Mouse (Mus musculus): ENCODE measurements around the gene Hoxc8. TPM values are rescaled to one million over a fixed set of nuclear protein-coding genes. Genes with fewer than 3 reads are reported as not detected.

The Hoxc8 gene
- polyA plus RNA-seq, 1 experiment: not detected

DNA sequence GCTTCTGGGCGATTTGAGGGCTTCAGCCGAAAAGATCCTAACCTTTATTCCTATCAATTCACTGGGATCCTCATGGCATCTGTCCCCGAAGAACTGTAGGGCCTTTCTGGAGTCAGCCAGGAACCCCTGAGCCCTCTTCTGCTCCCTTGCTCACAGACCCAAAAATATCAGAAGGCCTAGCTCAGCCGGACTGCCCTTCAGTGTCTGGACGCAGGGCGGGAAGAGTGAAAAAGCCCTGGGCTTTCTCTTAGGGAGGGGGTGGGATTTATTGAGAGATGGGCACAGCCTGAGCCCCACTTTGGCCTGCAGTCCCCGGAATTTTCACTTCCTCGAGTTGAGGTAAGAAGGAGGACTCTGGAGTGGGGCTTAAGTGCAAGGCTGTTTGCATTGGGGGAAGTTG, 27.1 kb upstream of the Hoxc8 start:
- H3K4me1 ChIP-seq (ENCODE audit: control insufficient read depth): no peaks in the 10 kb centered on the region
- H3K27me3 ChIP-seq (ENCODE audit: control insufficient read depth): peaks cover 100% of the 10 kb centered on the region
- no peak overlapping the region for H3K4me3 ChIP-seq (replicated peaks)
- peaks cover 3% of the 10 kb centered on the region; the same call in 1 of the 2 replicates for H3K9me3 ChIP-seq (ENCODE audit: control insufficient read depth, low read length)
- H3K36me3 ChIP-seq (ENCODE audit: control insufficient read depth): no peaks in the 10 kb centered on the region
- TF ChIP-seq TAL1 (IDR thresholded peaks at IDR 0.05; ENCODE audit: low read length): no peak

DNA sequence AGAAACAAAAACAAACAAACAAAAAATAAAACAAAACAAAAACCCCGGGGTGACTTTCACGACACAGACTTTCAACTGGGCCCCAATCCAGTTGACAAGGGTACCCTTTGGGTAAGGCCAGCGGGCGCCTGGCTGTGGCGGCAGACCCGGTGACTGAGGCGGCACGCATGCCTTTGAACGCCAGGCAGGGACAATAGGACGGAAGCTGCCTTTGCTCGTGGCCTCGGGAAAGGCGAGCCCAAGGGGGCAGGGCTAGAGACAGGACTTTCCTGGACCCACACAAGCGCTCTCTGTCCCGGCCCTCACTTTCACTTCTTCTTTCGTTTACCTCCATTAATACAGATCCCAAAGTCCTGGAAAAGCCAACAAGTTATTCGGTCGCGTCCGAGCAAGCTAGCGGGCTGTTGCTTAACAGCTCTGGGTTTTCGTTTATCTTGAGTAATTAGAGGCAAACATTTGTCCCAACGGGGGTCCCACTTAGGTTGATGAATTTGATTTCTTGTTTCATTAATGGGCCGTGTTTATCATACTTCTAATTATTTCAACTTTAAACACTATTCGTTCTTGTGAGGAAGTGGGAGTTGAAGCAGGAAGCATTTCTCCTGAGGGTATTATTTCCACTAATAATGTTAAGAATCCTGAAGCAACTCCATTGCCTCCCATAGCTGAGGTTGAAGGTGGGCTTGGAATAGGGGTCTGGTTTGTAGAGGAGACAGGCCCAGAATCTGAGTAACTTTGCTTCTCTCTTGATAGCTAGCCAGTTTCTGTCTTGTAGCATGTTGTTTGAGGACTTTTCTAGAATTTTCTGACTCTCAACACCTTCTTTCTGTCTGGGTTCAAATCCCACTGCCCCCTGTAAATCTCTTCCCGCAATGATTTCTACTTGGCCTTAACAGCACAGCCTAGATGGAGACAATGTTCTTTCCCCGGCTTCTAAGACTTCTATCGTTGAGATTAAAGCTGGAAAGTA, 26.5 kb upstream of the Hoxc8 start:
- no peak for TF ChIP-seq GATA1 (IDR thresholded peaks at IDR 0.05; ENCODE audit: low read length)
- TF ChIP-seq TAL1 (IDR thresholded peaks at IDR 0.05; ENCODE audit: low read length): no peak
- Histone ChIP-seq H3K36me3 (ENCODE audit: control insufficient read depth) (no peaks in the 10 kb centered on the region), H3K9me3 (ENCODE audit: control insufficient read depth, low read length) (peaks cover 3% of the 10 kb centered on the region; the same call in 1 of the 2 replicates), H3K4me1 (ENCODE audit: control insufficient read depth) (no peaks in the 10 kb centered on the region), H3K4me3 (replicated peaks) (no peak overlapping the region), H3K27me3 (ENCODE audit: control insufficient read depth) (peaks cover 100% of the 10 kb centered on the region)

DNA sequence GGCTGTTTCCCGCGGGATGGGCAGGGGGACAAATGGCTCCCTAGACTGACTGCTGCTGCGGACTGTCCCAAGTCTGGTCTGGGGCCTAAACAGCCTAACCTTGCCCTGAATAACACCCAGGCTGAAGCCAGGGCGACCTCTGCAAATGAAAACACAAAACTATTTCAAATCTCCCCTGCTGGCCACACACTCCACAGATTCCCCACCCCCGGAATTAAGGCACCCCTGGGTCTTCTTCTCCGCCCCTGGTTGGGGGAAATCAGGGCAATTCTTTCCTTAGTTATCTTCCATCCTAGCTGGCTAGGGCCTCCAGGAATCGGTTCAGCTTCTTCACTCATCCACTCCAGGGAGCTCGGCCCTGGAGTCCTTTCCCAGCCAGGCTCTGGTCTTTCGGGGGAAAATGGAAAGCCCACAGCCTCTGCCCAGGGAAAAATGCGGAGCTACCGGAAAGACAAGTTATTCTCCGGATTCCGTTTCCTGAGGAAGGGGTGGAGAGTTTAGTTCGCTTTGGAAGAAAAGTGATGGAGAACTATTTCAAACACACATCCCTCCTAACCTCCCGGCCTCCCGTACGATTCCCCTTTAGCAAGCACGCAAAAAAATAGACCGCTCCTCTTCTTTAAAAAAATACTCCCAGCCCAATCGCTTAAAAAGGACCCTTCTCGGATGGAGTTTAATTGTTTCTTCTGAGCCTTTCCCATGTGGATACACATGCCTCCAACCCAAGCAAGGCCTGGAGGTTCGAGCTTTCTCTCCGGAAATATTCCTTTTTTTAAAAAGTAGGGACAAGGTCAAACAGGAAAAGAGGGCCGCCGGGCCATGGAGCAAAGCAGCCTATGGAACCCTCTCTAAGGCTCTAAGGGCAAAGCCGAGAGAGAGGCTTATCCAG, 25.2 kb upstream of the Hoxc8 start:
- H3K4me1 ChIP-seq (ENCODE audit: control insufficient read depth): no peaks in the 10 kb centered on the region
- TF ChIP-seq GATA1 (IDR thresholded peaks at IDR 0.05; ENCODE audit: low read length) (no peak), TAL1 (IDR thresholded peaks at IDR 0.05; ENCODE audit: low read length) (no peak)
- peaks cover 100% of the 10 kb centered on the region for H3K27me3 ChIP-seq (ENCODE audit: control insufficient read depth)
- peaks cover 3% of the 10 kb centered on the region; the same call in 1 of the 2 replicates for H3K9me3 ChIP-seq (ENCODE audit: control insufficient read depth, low read length)
- no peaks in the 10 kb centered on the region for H3K36me3 ChIP-seq (ENCODE audit: control insufficient read depth)
- no peak overlapping the region for H3K4me3 ChIP-seq (replicated peaks)

DNA sequence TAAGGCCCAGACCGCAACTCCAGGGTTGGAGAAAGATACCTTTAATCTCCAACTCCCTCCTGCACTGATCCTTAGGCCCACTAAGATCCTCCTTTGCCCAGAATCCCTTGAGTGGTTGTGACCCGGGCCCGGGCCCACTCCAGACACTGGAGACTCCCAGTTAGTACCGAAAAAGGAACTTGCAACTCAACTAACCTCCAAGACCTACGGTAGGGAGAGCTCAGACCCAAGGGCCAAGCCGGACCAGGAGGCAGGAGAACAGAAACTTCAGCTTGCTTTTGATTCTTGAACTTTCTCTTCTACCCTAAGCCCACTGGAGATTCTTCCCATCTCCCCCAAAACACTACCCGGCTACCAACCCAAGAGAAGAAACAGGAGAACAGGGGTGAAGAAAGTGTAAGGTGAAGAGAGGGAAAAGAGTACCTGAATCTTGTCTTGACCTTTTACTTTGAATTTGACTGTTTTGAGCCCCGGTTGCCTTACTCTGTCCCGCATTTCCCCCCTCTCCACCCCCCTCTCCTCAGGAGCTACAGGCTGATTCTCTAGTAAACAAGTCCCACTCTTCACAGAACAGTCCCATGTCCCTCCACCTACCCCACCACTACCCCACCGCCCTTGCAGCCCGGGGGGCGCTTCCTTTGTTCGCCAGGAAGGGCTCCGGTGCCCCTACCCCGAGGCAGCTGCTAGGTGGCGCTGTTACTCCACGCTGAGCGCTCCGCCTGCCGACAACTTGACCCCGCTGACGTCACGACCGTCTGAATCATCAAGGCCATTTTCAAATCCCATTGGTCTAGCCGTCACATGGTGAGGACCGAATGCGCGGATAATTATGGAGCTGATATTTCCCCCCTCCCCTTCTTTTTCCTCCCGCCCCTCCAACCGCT, 24.3 kb upstream of the Hoxc8 start:
- H3K36me3 ChIP-seq (ENCODE audit: control insufficient read depth): no peaks in the 10 kb centered on the region
- peaks cover 3% of the 10 kb centered on the region; the same call in 1 of the 2 replicates for H3K9me3 ChIP-seq (ENCODE audit: control insufficient read depth, low read length)
- H3K27me3 ChIP-seq (ENCODE audit: control insufficient read depth): peaks cover 100% of the 10 kb centered on the region
- H3K4me3 ChIP-seq (replicated peaks): no peak overlapping the region
- TF ChIP-seq TAL1 (IDR thresholded peaks at IDR 0.05; ENCODE audit: low read length) (no peak), GATA1 (IDR thresholded peaks at IDR 0.05; ENCODE audit: low read length) (no peak)
- H3K4me1 ChIP-seq (ENCODE audit: control insufficient read depth): no peaks in the 10 kb centered on the region

DNA sequence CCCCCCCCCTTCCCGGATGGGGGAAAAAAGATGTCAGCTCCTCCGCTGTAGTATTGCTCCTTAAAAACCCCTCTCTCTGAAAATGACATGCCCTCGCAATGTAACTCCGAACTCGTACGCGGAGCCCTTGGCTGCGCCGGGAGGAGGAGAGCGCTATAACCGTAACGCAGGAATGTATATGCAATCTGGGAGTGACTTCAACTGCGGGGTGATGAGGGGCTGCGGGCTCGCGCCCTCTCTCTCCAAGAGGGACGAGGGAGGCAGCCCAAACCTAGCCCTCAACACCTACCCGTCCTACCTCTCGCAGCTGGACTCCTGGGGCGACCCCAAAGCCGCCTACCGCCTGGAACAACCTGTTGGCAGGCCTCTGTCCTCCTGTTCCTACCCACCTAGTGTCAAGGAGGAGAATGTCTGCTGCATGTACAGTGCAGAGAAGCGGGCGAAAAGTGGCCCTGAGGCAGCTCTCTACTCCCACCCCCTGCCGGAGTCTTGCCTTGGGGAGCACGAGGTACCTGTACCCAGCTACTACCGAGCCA, 23.6 kb upstream of the Hoxc8 start, which contains the start of gene Hoxc10:
Hoxc10 (plus strand) TSS at position 21 of the 536 bp plus-strand sequence.
- TF ChIP-seq GATA1 (IDR thresholded peaks at IDR 0.05; ENCODE audit: low read length) (no peak), TAL1 (IDR thresholded peaks at IDR 0.05; ENCODE audit: low read length) (no peak)
- no peaks in the 10 kb centered on the region for H3K36me3 ChIP-seq (ENCODE audit: control insufficient read depth)
- H3K27me3 ChIP-seq (ENCODE audit: control insufficient read depth): peaks cover 100% of the 10 kb centered on the region
- no peaks in the 10 kb centered on the region for H3K4me1 ChIP-seq (ENCODE audit: control insufficient read depth)
- H3K9me3 ChIP-seq (ENCODE audit: control insufficient read depth, low read length): peaks cover 3% of the 10 kb centered on the region; the same call in 1 of the 2 replicates
- H3K4me3 ChIP-seq (replicated peaks): no peak within 1 kb of the TSS

DNA sequence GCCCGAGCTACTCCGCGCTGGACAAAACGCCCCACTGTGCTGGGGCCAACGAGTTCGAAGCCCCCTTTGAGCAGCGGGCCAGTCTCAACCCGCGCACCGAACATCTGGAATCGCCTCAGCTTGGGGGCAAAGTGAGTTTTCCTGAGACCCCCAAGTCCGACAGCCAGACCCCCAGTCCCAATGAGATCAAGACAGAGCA, 23.2 kb upstream of the Hoxc8 start, which contains the start of gene Hoxc5:
Hoxc5 (plus strand) TSS at position 132 of the 199 bp plus-strand sequence.
- Histone ChIP-seq H3K36me3 (ENCODE audit: control insufficient read depth) (no peaks in the 10 kb centered on the region), H3K27me3 (ENCODE audit: control insufficient read depth) (peaks cover 100% of the 10 kb centered on the region), H3K9me3 (ENCODE audit: control insufficient read depth, low read length) (peaks cover 3% of the 10 kb centered on the region; the same call in 1 of the 2 replicates), H3K4me3 (replicated peaks) (no peak within 1 kb of the TSS), H3K4me1 (ENCODE audit: control insufficient read depth) (no peaks in the 10 kb centered on the region)
- no peak for TF ChIP-seq GATA1 (IDR thresholded peaks at IDR 0.05; ENCODE audit: low read length)
- TF ChIP-seq TAL1 (IDR thresholded peaks at IDR 0.05; ENCODE audit: low read length): no peak

DNA sequence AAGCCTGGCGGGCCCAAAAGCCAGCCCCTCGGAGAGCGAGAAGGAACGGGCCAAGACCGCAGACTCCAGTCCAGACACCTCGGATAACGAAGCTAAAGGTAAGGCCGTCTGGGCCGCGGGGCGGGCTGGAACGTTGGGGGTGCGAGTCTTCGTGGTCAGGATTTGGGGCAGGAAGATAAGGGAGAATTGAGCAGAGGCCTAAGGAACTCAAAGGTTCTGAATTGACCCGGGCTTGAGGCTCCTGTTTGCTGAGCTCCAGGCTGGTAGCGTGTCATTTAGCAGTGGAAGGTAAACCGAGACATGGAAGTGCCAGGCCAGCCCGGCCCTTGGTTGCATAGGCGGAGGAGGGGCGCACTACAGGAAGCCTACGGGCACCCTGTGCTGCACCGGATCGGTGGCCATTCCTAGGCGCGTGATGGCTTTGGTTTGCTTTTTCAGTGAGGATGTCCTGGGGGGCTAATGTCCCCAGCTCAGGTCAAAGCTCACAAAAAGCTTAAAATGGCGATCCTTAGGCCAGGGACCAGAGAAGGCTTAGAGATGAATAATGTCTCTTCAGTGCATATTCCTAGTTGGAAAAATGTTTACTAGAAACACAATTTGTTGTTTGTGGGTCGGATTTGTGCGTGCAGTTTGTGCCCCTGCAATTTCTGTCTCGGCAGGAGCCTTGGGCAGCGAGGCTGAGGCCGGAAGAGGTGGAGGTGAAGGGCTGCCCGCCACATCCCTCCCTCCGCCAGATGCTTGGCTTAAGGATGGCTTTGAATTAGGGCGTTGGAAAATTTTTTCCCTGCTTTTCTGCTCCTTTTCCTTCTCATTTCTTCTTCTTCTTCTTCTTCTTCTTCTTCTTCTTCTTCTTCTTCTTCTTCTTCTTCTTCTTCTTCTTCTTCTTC, 22.7 kb upstream of the Hoxc8 start:
- Histone ChIP-seq H3K36me3 (ENCODE audit: control insufficient read depth) (no peaks in the 10 kb centered on the region), H3K9me3 (ENCODE audit: control insufficient read depth, low read length) (peaks cover 3% of the 10 kb centered on the region; the same call in 1 of the 2 replicates), H3K4me1 (ENCODE audit: control insufficient read depth) (no peaks in the 10 kb centered on the region), H3K27me3 (ENCODE audit: control insufficient read depth) (peaks cover 100% of the 10 kb centered on the region), H3K4me3 (replicated peaks) (no peak overlapping the region)
- TF ChIP-seq GATA1 (IDR thresholded peaks at IDR 0.05; ENCODE audit: low read length) (no peak), TAL1 (IDR thresholded peaks at IDR 0.05; ENCODE audit: low read length) (no peak)

Measured in erythroblast, embryonic 14.5 days (primary cell).